Mouse (Mus musculus) MEL (cell line): ENCODE measurements at regions not wholly inside any gene's neighbourhood (a gene's known extent, or its start where the extent isn't known, plus 50 kb on each side); places are given as distances from the start of the nearest gene placed in this dataset.

ENCODE experiments used
- BHLHE40 ChIP-seq: IDR thresholded peaks from 2 replicates; pipeline ENCODE4 v1.6.1; 2012; ENCODE audit warnings: low read depth, mild to moderate bottlenecking, inconsistent platforms, low read length, improper control_type of control experiment, borderline replicate concordance
- CHD2 ChIP-seq: IDR thresholded peaks from 2 replicates; pipeline ENCODE4 v1.6.1; 2011; ENCODE audit warnings: low read length, improper control_type of control experiment
- CTCF ChIP-seq, 3 experiments: IDR thresholded peaks in 2 of 3; conservative IDR thresholded peaks in 1 of 3; 2 replicates each; pipeline ENCODE4 v1.5.1; 2011 to 2012; ENCODE audit warnings: low read length in 3 of 3, low read depth in 2 of 3, mild to moderate bottlenecking in 2 of 3, improper control_type of control experiment in 1 of 3, inconsistent platforms in 1 of 3, mixed read lengths in 1 of 3, moderate library complexity in 1 of 3; ENCODE audit not compliant: control insufficient read depth in 1 of 3, insufficient read depth in 1 of 3, poor library complexity in 1 of 3, severe bottlenecking in 1 of 3
- GATA1 ChIP-seq: IDR thresholded peaks from 2 replicates; pipeline ENCODE4 v1.6.1; 2011; ENCODE audit warnings: low read depth, low read length, improper control_type of control experiment
- MAZ ChIP-seq: IDR thresholded peaks from 2 replicates; pipeline ENCODE4 v1.6.1; 2012; ENCODE audit warnings: low read depth, mild to moderate bottlenecking, inconsistent platforms, low read length, improper control_type of control experiment
- MXI1 ChIP-seq: IDR thresholded peaks from 2 replicates; pipeline ENCODE4 v1.6.1; 2011; ENCODE audit warnings: mild to moderate bottlenecking, low read depth, low read length, improper control_type of control experiment
- MYC ChIP-seq: IDR thresholded peaks from 2 replicates; pipeline ENCODE4 v1.6.1; 2011; ENCODE audit warnings: low read depth, mild to moderate bottlenecking, low read length, improper control_type of control experiment, moderate library complexity
- POLR2A ChIP-seq, 2 experiments: IDR thresholded peaks; 2 replicates each; pipeline ENCODE4 v1.6.1; 2011 to 2012; ENCODE audit warnings: low read length in 2 of 2, mild to moderate bottlenecking in 2 of 2, control low read depth in 1 of 2, improper control_type of control experiment in 1 of 2, low read depth in 1 of 2, moderate library complexity in 1 of 2; ENCODE audit not compliant: control insufficient read depth in 1 of 2, insufficient read depth in 1 of 2, poor library complexity in 1 of 2
- POLR2AphosphoS2 ChIP-seq: IDR thresholded peaks from 2 replicates; pipeline ENCODE4 v1.6.1; 2011; ENCODE audit warnings: low read length, improper control_type of control experiment
- TAL1 ChIP-seq: IDR thresholded peaks from 2 replicates; pipeline ENCODE4 v1.6.1; 2012; ENCODE audit warnings: mild to moderate bottlenecking, inconsistent platforms, low read length, moderate library complexity, mixed read lengths
- TCF12 ChIP-seq: IDR thresholded peaks from 2 replicates; pipeline ENCODE4 v1.6.1; 2014; ENCODE audit warnings: low read depth, mild to moderate bottlenecking, inconsistent platforms, low read length, improper control_type of control experiment, moderate library complexity
- USF1 ChIP-seq: IDR thresholded peaks from 2 replicates; pipeline ENCODE4 v1.6.1; 2014; ENCODE audit warnings: low read depth, mild to moderate bottlenecking, inconsistent platforms, low read length, improper control_type of control experiment, moderate library complexity
- USF2 ChIP-seq, 2 experiments: IDR thresholded peaks; 2 replicates each; pipeline ENCODE4 v1.6.1; 2011 to 2012; ENCODE audit warnings: improper control_type of control experiment in 2 of 2, low read length in 2 of 2, borderline replicate concordance in 1 of 2, inconsistent platforms in 1 of 2, low read depth in 1 of 2, mild to moderate bottlenecking in 1 of 2; ENCODE audit not compliant: insufficient read depth in 1 of 2

DNA sequence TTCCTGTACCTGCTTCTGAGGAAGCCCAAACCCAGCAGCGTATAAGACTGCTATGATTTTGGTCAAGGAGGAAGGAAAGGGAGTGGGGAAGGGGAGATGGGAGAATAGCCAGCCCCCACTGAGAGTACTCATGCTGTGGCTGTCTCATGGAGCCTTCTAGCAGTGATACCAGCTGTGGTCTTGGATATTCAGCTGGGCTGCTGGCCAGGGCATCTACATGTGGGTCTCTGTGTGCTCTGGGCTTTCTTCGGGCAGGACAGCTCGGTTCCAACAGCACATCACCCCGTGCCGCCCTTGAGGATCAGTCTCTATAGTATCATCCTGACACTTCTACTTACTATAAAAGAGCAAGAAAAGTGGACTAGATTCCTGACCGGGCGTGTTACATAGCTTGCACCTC lies 90.6 kb upstream of the Dapk1 start:
- no peak for TF ChIP-seq MXI1
- TF ChIP-seq POLR2A (IDR thresholded peaks at IDR 0.05; ENCODE audit: control insufficient read depth in 1 of 2, insufficient read depth in 1 of 2, low read depth in 1 of 2, low read length in 2 of 2, poor library complexity in 1 of 2), result no peak
- no peak for TF ChIP-seq TCF12
- TF ChIP-seq GATA1, result no peak
- no peak for TF ChIP-seq POLR2AphosphoS2
- no peak for TF ChIP-seq MAZ
- no peak for TF ChIP-seq BHLHE40
- no peak for TF ChIP-seq USF2 (IDR thresholded peaks at IDR 0.05; ENCODE audit: borderline replicate concordance in 1 of 2, insufficient read depth in 1 of 2, low read depth in 1 of 2, low read length in 2 of 2)
- TF ChIP-seq CHD2, result no peak
- TF ChIP-seq TAL1, result no peak
- TF ChIP-seq USF1, result no peak
- no peak for TF ChIP-seq CTCF (IDR thresholded peaks at IDR 0.05 in 2 of 3, conservative IDR thresholded peaks at IDR 0.05 in 1 of 3; ENCODE audit: control insufficient read depth in 1 of 3, insufficient read depth in 1 of 3, low read depth in 2 of 3, low read length in 3 of 3, poor library complexity in 1 of 3, severe bottlenecking in 1 of 3)
- no peak for TF ChIP-seq MYC
